Mouse (Mus musculus) heart, embryonic 16.5 days (tissue): ENCODE data around the gene Dlg2. TPM values are rescaled to one million over a fixed set of nuclear protein-coding genes. Genes with fewer than 3 reads are reported as not detected.

ENCODE experiments used
- ATAC-seq: fragments of 200-750 bp; cut with Nextera tagmentation; replicated peaks from 2 replicates; pipeline ENCODE4 v1.8.0; 2017; ENCODE audit warnings: moderate number of reproducible peaks; ENCODE audit not compliant: insufficient read depth, low FRiP score; ENCODE audit errors: extremely low read depth
- H3K27ac ChIP-seq: fragments of 300-500 bp; sonication (generic); 2 replicates; pipeline ENCODE4 v1.5.1; 2014; ENCODE audit warnings: mild to moderate bottlenecking, low read length, control low read depth, moderate library complexity
- H3K27me3 ChIP-seq: fragments of 300-500 bp; sonication (generic); 2 replicates; pipeline ENCODE4 v1.6.1; 2014; ENCODE audit warnings: low read length, mixed read lengths; ENCODE audit not compliant: control insufficient read depth, insufficient read depth
- H3K36me3 ChIP-seq: fragments of 300-500 bp; sonication (generic); 2 replicates; pipeline ENCODE4 v1.6.1; 2014; ENCODE audit not compliant: control insufficient read depth, insufficient read depth
- H3K4me1 ChIP-seq: fragments of 300-500 bp; sonication (generic); 2 replicates; pipeline ENCODE4 v1.6.1; 2014; ENCODE audit warnings: low read length, mixed read lengths; ENCODE audit not compliant: control insufficient read depth, insufficient read depth
- H3K4me2 ChIP-seq: fragments of 300-500 bp; sonication (generic); 2 replicates; pipeline ENCODE4 v1.6.1; 2014; ENCODE audit warnings: low read depth, mild to moderate bottlenecking, control low read depth, low read length
- H3K4me3 ChIP-seq: fragments of 300-500 bp; sonication (generic); 2 replicates; pipeline ENCODE4 v1.5.1; 2014; ENCODE audit warnings: mild to moderate bottlenecking, control low read depth, low read length
- H3K9ac ChIP-seq: fragments of 300-500 bp; sonication (generic); 2 replicates; pipeline ENCODE4 v1.6.1; 2014; ENCODE audit warnings: low read length, control low read depth
- H3K9me3 ChIP-seq: fragments of 300-500 bp; sonication (generic); replicated peaks from 2 replicates; pipeline ENCODE4 v1.6.1; 2016; ENCODE audit warnings: low read length; ENCODE audit not compliant: control insufficient read depth
- WGBS: fragments of 180-500 bp; shearing (Covaris S2); extraction: QIAGEN DNeasy Blood & Tissue Kit; methylation state at CpG from one replicate; pipeline ENCODE4 v1.1.7; 2014; 5-methylcytosine and 5-hydroxymethylcytosine counted together
- polyA plus RNA-seq: library from polyadenylated mRNA; unstranded; fragments of >200 nt; fragmentation: Nextera tagmentation; extraction: Ambion mirVana; gene quantifications from 2 replicates; pipeline ENCODE4 v1.2.1, GENCODE M21; 2015

Dlg2 gene
- polyA plus RNA-seq, 1 experiment from 2014 or later: 7.7 TPM

GRCm38 (mm10) chr7:92235541-92236031 lies 1759.1 kb downstream of the Dlg2 start:
- 72% methylated on average over 12 of the region's 12 CpGs for WGBS
- no peak overlapping the region for H3K4me3 ChIP-seq
- no peak overlapping the region for H3K27ac ChIP-seq
- no peak for ATAC-seq
- no peaks in the 10 kb centered on the region for H3K27me3 ChIP-seq
- H3K9me3 ChIP-seq: no peaks in the 10 kb centered on the region; the same call in 1 of the 2 replicates
- no peaks in the 10 kb centered on the region for H3K36me3 ChIP-seq
- H3K4me1 ChIP-seq: no peaks in the 10 kb centered on the region
- H3K4me2 ChIP-seq: no peak overlapping the region
- no peak overlapping the region for H3K9ac ChIP-seq

GRCm38 (mm10) chr7:92240908-92241307 lies 1764.4 kb downstream of the Dlg2 start:
- 78% methylated on average over 2 of the region's 2 CpGs for WGBS
- Histone ChIP-seq H3K9me3 (no peaks in the 10 kb centered on the region), H3K27ac (no peak overlapping the region), H3K4me1 (no peaks in the 10 kb centered on the region), H3K27me3 (no peaks in the 10 kb centered on the region), H3K4me3 (no peak overlapping the region), H3K9ac (no peak overlapping the region), H3K36me3 (no peaks in the 10 kb centered on the region), H3K4me2 (no peak overlapping the region)
- ATAC-seq: no peak

GRCm38 (mm10) chr7:92247594-92247993 lies 1771.1 kb downstream of the Dlg2 start:
- Histone ChIP-seq H3K36me3 (no peaks in the 10 kb centered on the region), H3K27me3 (no peaks in the 10 kb centered on the region), H3K4me1 (no peaks in the 10 kb centered on the region), H3K4me3 (no peak overlapping the region), H3K9ac (no peak overlapping the region), H3K9me3 (no peaks in the 10 kb centered on the region), H3K4me2 (no peak overlapping the region), H3K27ac (no peak overlapping the region)
- no peak for ATAC-seq
- 84% methylated on average over 3 of the region's 3 CpGs for WGBS

GRCm38 (mm10) chr7:92248619-92249018 lies 1772.1 kb downstream of the Dlg2 start:
- H3K9ac ChIP-seq: no peak overlapping the region
- no peak for ATAC-seq

GRCm38 (mm10) chr7:92258148-92258547 lies 1781.7 kb downstream of the Dlg2 start:
- no peak overlapping the region for H3K4me2 ChIP-seq
- 64% methylated on average over 4 of the region's 4 CpGs for WGBS

More at GRCm38 (mm10) chr7:92248619-92249018, 1772.1 kb downstream of the Dlg2 start:
- Histone ChIP-seq H3K27me3 (no peaks in the 10 kb centered on the region), H3K36me3 (no peaks in the 10 kb centered on the region), H3K4me3 (no peak overlapping the region), H3K27ac (no peak overlapping the region), H3K4me1 (no peaks in the 10 kb centered on the region), H3K9me3 (no peaks in the 10 kb centered on the region), H3K4me2 (no peak overlapping the region)
- 70% methylated on average over 5 of the region's 5 CpGs for WGBS

GRCm38 (mm10) chr7:92258701-92259100 lies 1782.2 kb downstream of the Dlg2 start:
- Histone ChIP-seq H3K9me3 (no peaks in the 10 kb centered on the region), H3K4me1 (no peaks in the 10 kb centered on the region), H3K9ac (no peak overlapping the region), H3K27ac (no peak overlapping the region), H3K27me3 (no peaks in the 10 kb centered on the region), H3K4me2 (no peak overlapping the region), H3K4me3 (no peak overlapping the region), H3K36me3 (no peaks in the 10 kb centered on the region)
- WGBS: 63% methylated on average over 3 of the region's 3 CpGs
- ATAC-seq: no peak

More at GRCm38 (mm10) chr7:92258148-92258547, 1781.7 kb downstream of the Dlg2 start:
- H3K27ac ChIP-seq: no peak overlapping the region
- no peak overlapping the region for H3K9ac ChIP-seq
- H3K4me1 ChIP-seq: no peaks in the 10 kb centered on the region
- H3K4me3 ChIP-seq: no peak overlapping the region
- no peaks in the 10 kb centered on the region for H3K9me3 ChIP-seq
- no peak for ATAC-seq
- no peaks in the 10 kb centered on the region for H3K27me3 ChIP-seq
- no peaks in the 10 kb centered on the region for H3K36me3 ChIP-seq

GRCm38 (mm10) chr7:92264325-92264724 lies 1787.9 kb downstream of the Dlg2 start:
- no peaks in the 10 kb centered on the region for H3K9me3 ChIP-seq
- no peaks in the 10 kb centered on the region for H3K36me3 ChIP-seq
- H3K27ac ChIP-seq: no peak overlapping the region
- no peak overlapping the region for H3K9ac ChIP-seq
- 86% methylated on average over 3 of the region's 3 CpGs for WGBS
- no peak for ATAC-seq
- no peak overlapping the region for H3K4me3 ChIP-seq
- no peaks in the 10 kb centered on the region for H3K4me1 ChIP-seq
- H3K27me3 ChIP-seq: no peaks in the 10 kb centered on the region
- H3K4me2 ChIP-seq: no peak overlapping the region

- H3K27ac ChIP-seq: no peak overlapping the region
- no peak overlapping the region for H3K9ac ChIP-seq
- no peaks in the 10 kb centered on the region for H3K27me3 ChIP-seq
- no peaks in the 10 kb centered on the region for H3K9me3 ChIP-seq
- no peaks in the 10 kb centered on the region for H3K4me1 ChIP-seq
- no peak overlapping the region for H3K4me2 ChIP-seq
- no peak for ATAC-seq
- no peaks in the 10 kb centered on the region for H3K36me3 ChIP-seq
- H3K4me3 ChIP-seq: no peak overlapping the region
Observed at GRCm38 (mm10) chr7:92264964-92265363, 1788.5 kb downstream of the Dlg2 start.

- no peaks in the 10 kb centered on the region for H3K27me3 ChIP-seq
- no peaks in the 10 kb centered on the region for H3K9me3 ChIP-seq
- H3K4me1 ChIP-seq: no peaks in the 10 kb centered on the region
- 68% methylated on average over 4 of the region's 4 CpGs for WGBS
- no peaks in the 10 kb centered on the region for H3K36me3 ChIP-seq
- no peak overlapping the region for H3K4me3 ChIP-seq
- no peak overlapping the region for H3K27ac ChIP-seq
- H3K4me2 ChIP-seq: no peak overlapping the region
- no peak overlapping the region for H3K9ac ChIP-seq
- ATAC-seq: no peak
Observed at GRCm38 (mm10) chr7:92275353-92275752, 1798.9 kb downstream of the Dlg2 start.
